Mouse (Mus musculus): ENCODE measurements around the gene Fam104a. TPM values are rescaled to one million over a fixed set of nuclear protein-coding genes. Genes with fewer than 3 reads are reported as not detected.
A peak's percentile ranks its signal among the peaks of the same experiment; 100 is the strongest.

Fam104a gene
- polyA plus RNA-seq, 1 experiment from 2014 or later: 51.2 TPM

DNA sequence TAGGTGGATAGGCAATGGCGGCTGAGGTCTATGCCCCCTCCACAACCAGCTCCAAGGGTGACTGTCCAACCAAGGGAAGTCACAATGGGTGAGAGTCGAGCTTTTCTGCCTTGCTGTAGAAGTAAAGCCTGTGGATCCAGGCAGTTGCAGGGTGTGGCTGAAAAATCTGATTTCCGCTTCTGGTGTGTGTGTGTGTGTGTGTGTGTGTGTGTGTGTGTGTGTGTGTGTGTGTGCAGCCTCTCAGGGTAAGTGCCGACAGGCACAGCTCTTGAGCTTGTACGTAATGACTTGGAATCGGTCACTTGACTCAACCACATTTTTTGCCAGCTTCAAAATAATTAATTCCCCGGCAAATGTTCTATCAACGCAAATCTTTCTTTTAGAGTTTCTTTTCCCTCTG, 52.7 kb downstream of the Fam104a start:
- 67% methylated on average over 8 of the region's 8 CpGs for WGBS
- Histone ChIP-seq H3K9me3 (ENCODE audit: control insufficient read depth, low read depth, low read length) (no peaks in the 10 kb centered on the region), H3K4me1 (ENCODE audit: control insufficient read depth, insufficient read depth, low read length) (no peaks in the 10 kb centered on the region), H3K4me3 (ENCODE audit: low read depth, low read length) (no peak overlapping the region), H3K4me2 (replicated peaks; ENCODE audit: low read depth, low read length) (0 out of 2 replicates have a peak overlapping the region, but pooled peaks have one; percentile 10), H3K9ac (replicated peaks; ENCODE audit: low read depth, low read length) (no peak overlapping the region), H3K27me3 (ENCODE audit: control insufficient read depth, insufficient read depth, low read length) (no peaks in the 10 kb centered on the region), H3K36me3 (ENCODE audit: control insufficient read depth, insufficient read depth, low read length) (no peaks in the 10 kb centered on the region), H3K27ac (ENCODE audit: low read length) (no peak overlapping the region)
- no peak for ATAC-seq (ENCODE audit: insufficient number of reproducible peaks, insufficient read depth, low FRiP score, low read depth)

DNA sequence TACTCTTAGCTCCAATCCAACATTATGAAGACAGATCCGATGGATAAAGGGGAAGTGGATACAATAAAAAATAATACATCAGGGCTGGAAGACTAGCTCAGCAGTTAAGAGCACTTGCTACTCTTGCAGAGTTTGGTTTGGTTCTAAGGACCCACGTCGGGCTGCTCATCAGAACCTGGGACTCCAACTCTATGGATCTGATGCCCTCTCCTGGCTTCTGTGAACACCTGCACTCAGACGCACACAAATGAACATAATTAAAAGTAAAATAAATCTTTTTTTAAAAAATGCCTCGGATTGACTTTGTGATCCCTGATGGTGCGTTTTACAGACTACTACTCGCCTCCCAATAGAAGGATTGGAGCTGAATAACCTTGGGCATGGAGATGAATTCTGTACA, 53.3 kb downstream of the Fam104a start:
- Histone ChIP-seq H3K9ac (replicated peaks; ENCODE audit: low read depth, low read length) (no peak overlapping the region), H3K36me3 (ENCODE audit: control insufficient read depth, insufficient read depth, low read length) (no peaks in the 10 kb centered on the region), H3K4me2 (replicated peaks; ENCODE audit: low read depth, low read length) (no peak overlapping the region), H3K4me1 (ENCODE audit: control insufficient read depth, insufficient read depth, low read length) (no peaks in the 10 kb centered on the region), H3K27me3 (ENCODE audit: control insufficient read depth, insufficient read depth, low read length) (no peaks in the 10 kb centered on the region), H3K4me3 (ENCODE audit: low read depth, low read length) (no peak overlapping the region), H3K9me3 (ENCODE audit: control insufficient read depth, low read depth, low read length) (no peaks in the 10 kb centered on the region), H3K27ac (ENCODE audit: low read length) (no peak overlapping the region)
- no peak for ATAC-seq (ENCODE audit: insufficient number of reproducible peaks, insufficient read depth, low FRiP score, low read depth)
- WGBS: 61% methylated on average over 7 of the region's 7 CpGs

DNA sequence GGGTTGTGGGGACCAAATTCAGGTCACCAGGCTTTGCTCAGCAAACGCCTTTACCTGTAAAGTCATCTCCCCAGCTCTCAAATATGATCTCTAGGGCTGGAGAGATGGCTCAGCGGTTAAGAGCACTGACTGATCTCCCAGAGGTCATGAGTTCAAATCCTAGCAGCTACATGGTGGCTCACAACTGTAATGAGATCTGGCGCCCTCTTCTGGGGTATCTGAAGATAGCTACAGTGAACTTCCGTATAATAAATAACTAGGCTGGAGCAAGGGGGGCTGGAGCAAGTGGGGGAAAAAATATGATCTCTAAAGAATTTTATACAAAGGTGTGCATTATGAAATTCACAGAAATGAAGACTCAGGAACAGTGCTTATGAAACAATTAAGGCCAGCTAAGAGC, 56.2 kb downstream of the Fam104a start:
- no peak overlapping the region for H3K27ac ChIP-seq (ENCODE audit: low read length)
- H3K4me1 ChIP-seq (ENCODE audit: control insufficient read depth, insufficient read depth, low read length): no peaks in the 10 kb centered on the region
- ATAC-seq (ENCODE audit: insufficient number of reproducible peaks, insufficient read depth, low FRiP score, low read depth): no peak
- no peak overlapping the region for H3K4me2 ChIP-seq (replicated peaks; ENCODE audit: low read depth, low read length)
- no peaks in the 10 kb centered on the region for H3K36me3 ChIP-seq (ENCODE audit: control insufficient read depth, insufficient read depth, low read length)
- no peaks in the 10 kb centered on the region for H3K27me3 ChIP-seq (ENCODE audit: control insufficient read depth, insufficient read depth, low read length)
- WGBS: 46% methylated on average over 4 of the region's 4 CpGs
- H3K4me3 ChIP-seq (ENCODE audit: low read depth, low read length): no peak overlapping the region
- H3K9me3 ChIP-seq (ENCODE audit: control insufficient read depth, low read depth, low read length): no peaks in the 10 kb centered on the region
- no peak overlapping the region for H3K9ac ChIP-seq (replicated peaks; ENCODE audit: low read depth, low read length)

DNA sequence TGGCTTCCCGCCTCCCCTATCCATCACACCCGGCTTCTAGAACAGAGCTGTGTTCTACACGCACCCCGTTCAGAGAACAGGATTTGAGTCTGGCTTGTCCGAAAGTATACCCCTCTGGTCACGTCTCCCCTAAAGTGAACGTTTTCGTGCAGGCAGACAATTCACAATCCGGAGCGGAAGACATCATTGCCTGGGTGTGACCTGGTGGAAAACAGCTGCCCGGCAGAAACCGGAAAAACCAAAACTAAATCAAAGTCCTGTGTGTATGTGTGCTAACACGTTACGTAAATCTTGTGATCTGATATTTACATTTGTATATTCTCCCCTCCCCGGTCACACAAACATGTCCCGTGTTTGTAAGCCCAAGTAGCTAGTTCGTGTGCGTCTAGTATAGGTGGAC, 58.5 kb downstream of the Fam104a start:
- no peaks in the 10 kb centered on the region for H3K9me3 ChIP-seq (ENCODE audit: control insufficient read depth, low read depth, low read length)
- no peak overlapping the region for H3K9ac ChIP-seq (replicated peaks; ENCODE audit: low read depth, low read length)
- no peaks in the 10 kb centered on the region for H3K36me3 ChIP-seq (ENCODE audit: control insufficient read depth, insufficient read depth, low read length)
- no peak overlapping the region for H3K27ac ChIP-seq (ENCODE audit: low read length)
- 84% methylated on average over 18 of the region's 18 CpGs for WGBS
- no peak overlapping the region for H3K4me2 ChIP-seq (replicated peaks; ENCODE audit: low read depth, low read length)
- H3K27me3 ChIP-seq (ENCODE audit: control insufficient read depth, insufficient read depth, low read length): peaks cover 9% of the 10 kb centered on the region
- H3K4me1 ChIP-seq (ENCODE audit: control insufficient read depth, insufficient read depth, low read length): no peaks in the 10 kb centered on the region
- H3K4me3 ChIP-seq (ENCODE audit: low read depth, low read length): no peak overlapping the region
- no peak for ATAC-seq (ENCODE audit: insufficient number of reproducible peaks, insufficient read depth, low FRiP score, low read depth)

DNA sequence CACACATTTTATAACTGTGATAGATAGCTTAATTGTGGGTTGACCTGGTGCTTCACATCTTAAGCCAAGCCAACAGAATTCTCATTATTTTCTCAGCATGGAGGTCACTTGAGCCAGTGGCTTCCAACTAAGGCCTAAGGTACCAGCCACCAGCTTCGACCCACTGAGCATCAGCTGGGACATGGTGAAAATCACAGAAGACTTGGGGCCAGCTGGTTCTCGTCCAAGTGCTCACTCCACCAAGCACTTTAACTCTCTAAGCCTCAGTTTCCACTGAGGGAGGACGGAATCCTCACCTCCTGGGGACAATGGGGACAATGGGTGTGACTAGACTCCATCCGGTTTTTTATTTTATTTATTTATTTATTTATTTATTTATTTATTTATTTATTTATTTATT, 61.9 kb downstream of the Fam104a start:
- no peak overlapping the region for H3K9ac ChIP-seq (replicated peaks; ENCODE audit: low read depth, low read length)
- no peak overlapping the region for H3K4me3 ChIP-seq (ENCODE audit: low read depth, low read length)
- no peaks in the 10 kb centered on the region for H3K36me3 ChIP-seq (ENCODE audit: control insufficient read depth, insufficient read depth, low read length)
- no peak for ATAC-seq (ENCODE audit: insufficient number of reproducible peaks, insufficient read depth, low FRiP score, low read depth)
- H3K9me3 ChIP-seq (ENCODE audit: control insufficient read depth, low read depth, low read length): no peaks in the 10 kb centered on the region
- H3K4me1 ChIP-seq (ENCODE audit: control insufficient read depth, insufficient read depth, low read length): peaks cover 12% of the 10 kb centered on the region; the same call in 1 of the 2 replicates
- WGBS: 76% methylated on average over 4 of the region's 4 CpGs
- H3K27me3 ChIP-seq (ENCODE audit: control insufficient read depth, insufficient read depth, low read length): peaks cover 19% of the 10 kb centered on the region
- H3K4me2 ChIP-seq (replicated peaks; ENCODE audit: low read depth, low read length): no peak overlapping the region
- no peak overlapping the region for H3K27ac ChIP-seq (ENCODE audit: low read length)

DNA sequence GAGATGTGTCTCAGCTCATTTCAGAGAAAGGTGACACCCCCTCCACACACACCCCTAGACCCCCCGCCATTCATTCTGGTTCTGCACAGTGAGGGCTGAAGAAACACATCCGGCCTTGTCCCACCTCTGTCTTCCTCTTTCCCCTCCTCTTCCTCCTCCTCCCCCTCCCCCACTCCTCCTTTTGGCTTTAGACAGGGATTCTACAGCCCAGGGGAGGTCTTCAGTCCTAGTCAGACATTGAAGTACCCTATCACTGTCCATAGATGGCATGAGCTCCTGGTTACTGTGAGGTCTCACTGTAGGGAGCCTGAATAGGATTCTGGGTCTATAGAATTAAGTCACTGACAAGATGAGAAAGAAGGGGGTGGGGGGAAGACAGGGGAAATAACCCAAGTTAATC, 63.0 kb downstream of the Fam104a start:
- Histone ChIP-seq H3K9me3 (ENCODE audit: control insufficient read depth, low read depth, low read length) (no peaks in the 10 kb centered on the region), H3K4me3 (ENCODE audit: low read depth, low read length) (no peak overlapping the region), H3K4me1 (ENCODE audit: control insufficient read depth, insufficient read depth, low read length) (peaks cover 12% of the 10 kb centered on the region; the same call in 1 of the 2 replicates), H3K4me2 (replicated peaks; ENCODE audit: low read depth, low read length) (no peak overlapping the region), H3K27me3 (ENCODE audit: control insufficient read depth, insufficient read depth, low read length) (peaks cover 19% of the 10 kb centered on the region), H3K9ac (replicated peaks; ENCODE audit: low read depth, low read length) (no peak overlapping the region), H3K27ac (ENCODE audit: low read length) (no peak overlapping the region), H3K36me3 (ENCODE audit: control insufficient read depth, insufficient read depth, low read length) (no peaks in the 10 kb centered on the region)
- WGBS: 69% methylated on average over 2 of the region's 2 CpGs
- no peak for ATAC-seq (ENCODE audit: insufficient number of reproducible peaks, insufficient read depth, low FRiP score, low read depth)

DNA sequence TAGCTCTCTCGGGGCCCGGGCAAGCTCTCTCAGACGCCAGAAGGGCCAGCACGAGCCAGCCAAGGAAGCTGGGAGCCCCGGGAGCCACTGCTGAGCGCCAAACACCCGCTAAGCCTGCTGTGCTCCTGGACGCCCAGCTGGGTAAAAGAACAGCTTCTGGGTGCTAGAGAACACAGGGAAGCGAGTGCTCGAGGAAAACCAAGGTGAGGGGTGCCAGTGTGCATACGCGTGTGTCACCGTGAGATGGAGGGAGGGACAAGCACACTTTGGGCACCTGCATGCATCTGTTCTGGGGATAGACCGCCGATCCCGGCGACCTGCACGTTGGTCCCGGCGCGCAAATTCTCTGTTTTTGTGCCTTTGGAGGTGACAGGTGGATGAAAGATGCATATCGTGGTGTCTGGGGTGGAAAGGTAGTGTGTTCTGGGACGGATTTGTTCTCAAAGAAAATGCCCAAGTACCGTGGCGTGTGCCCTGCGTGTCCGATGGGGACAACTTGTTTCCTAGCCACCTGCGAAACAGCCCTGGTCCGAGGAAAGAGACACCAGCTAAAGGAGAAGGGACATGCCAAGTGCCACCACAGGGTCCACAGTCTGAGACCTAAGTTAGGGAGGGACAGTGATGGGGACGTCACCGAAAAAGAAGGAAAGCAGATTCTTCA, 64.4 kb downstream of the Fam104a start:
- H3K27me3 ChIP-seq (ENCODE audit: control insufficient read depth, insufficient read depth, low read length): peaks cover 19% of the 10 kb centered on the region
- ATAC-seq (ENCODE audit: insufficient number of reproducible peaks, insufficient read depth, low FRiP score, low read depth): no peak
- 3% methylated on average over 31 of the region's 31 CpGs for WGBS

DNA sequence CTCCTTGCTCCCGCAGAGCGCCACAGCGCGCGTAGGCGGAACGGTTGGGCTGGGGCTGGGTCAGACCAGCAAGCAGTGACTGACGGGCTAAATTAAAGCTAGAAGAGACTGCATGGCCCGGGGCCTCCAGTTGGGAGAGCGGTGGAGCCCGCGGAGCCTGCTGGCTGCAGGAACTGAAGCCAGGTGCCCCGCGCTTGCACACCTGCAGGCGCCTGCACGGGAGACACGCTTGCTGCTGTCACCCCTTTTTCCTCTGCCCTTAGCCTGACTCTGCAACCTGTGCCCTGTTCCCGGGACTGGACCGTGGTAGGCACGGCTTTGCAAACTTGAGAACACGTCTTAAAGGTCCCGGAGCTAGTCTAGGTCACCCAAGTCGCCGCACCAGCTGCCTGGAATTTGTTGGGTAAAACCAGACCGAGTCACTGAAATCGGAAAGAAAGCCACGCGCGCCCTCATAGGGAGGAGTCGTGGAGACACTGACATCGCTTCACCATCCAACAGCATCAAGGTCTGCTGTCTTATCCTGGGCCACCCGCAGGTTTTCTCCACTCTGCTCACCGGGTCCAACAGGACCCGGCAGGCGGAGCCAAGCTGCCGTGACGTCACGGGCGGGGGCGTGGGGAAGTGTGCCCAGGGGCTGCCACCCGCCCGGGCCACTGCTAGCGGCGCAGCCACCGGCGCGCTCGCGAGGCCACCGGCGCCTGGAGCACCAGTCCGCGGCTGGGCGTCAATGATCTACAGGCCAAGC, 65.1 kb downstream of the Fam104a start, which contains the start of gene Sstr2:
Gene Sstr2, plus strand, starts transcription at position 671 of the 748 bp plus-strand sequence.
- peak; percentile 49; the same call in 1 of the 2 replicates for ATAC-seq (ENCODE audit: insufficient number of reproducible peaks, insufficient read depth, low FRiP score, low read depth)
- H3K9ac ChIP-seq (replicated peaks; ENCODE audit: low read depth, low read length): no peak within 1 kb of the TSS; the same call in 1 of the 2 replicates
- 2% methylated on average over 54 of the region's 54 CpGs for WGBS

More for the DNA sequence above, 64.4 kb downstream of the Fam104a start:
- Histone ChIP-seq H3K36me3 (ENCODE audit: control insufficient read depth, insufficient read depth, low read length) (no peaks in the 10 kb centered on the region), H3K4me1 (ENCODE audit: control insufficient read depth, insufficient read depth, low read length) (peaks cover 12% of the 10 kb centered on the region; the same call in 1 of the 2 replicates), H3K27ac (ENCODE audit: low read length) (no peak overlapping the region), H3K9me3 (ENCODE audit: control insufficient read depth, low read depth, low read length) (no peaks in the 10 kb centered on the region), H3K9ac (replicated peaks; ENCODE audit: low read depth, low read length) (no peak overlapping the region; the same call in 1 of the 2 replicates), H3K4me2 (replicated peaks; ENCODE audit: low read depth, low read length) (peak overlapping the region; percentile 85), H3K4me3 (ENCODE audit: low read depth, low read length) (peak overlapping the region; percentile 31)

More for the DNA sequence above, 65.1 kb downstream of the Fam104a start, which contains the start of gene Sstr2:
- Histone ChIP-seq H3K4me1 (ENCODE audit: control insufficient read depth, insufficient read depth, low read length) (peaks cover 12% of the 10 kb centered on the region; the same call in 1 of the 2 replicates), H3K4me3 (ENCODE audit: low read depth, low read length) (peak within 1 kb of the TSS; percentile 31), H3K27me3 (ENCODE audit: control insufficient read depth, insufficient read depth, low read length) (peaks cover 19% of the 10 kb centered on the region), H3K4me2 (replicated peaks; ENCODE audit: low read depth, low read length) (peak within 1 kb of the TSS; percentile 85), H3K27ac (ENCODE audit: low read length) (no peak within 1 kb of the TSS), H3K36me3 (ENCODE audit: control insufficient read depth, insufficient read depth, low read length) (no peaks in the 10 kb centered on the region), H3K9me3 (ENCODE audit: control insufficient read depth, low read depth, low read length) (no peaks in the 10 kb centered on the region)
